Mouse (Mus musculus) brain, embryonic 14.5 days (tissue): Measurements from ENCODE around the gene Rhoa.

Experiments
- CTCF ChIP-seq: fragments of 200-500 bp; IDR thresholded peaks from 2 replicates; pipeline ENCODE4 v1.5.1; 2012; ENCODE audit warnings: inconsistent platforms, mild to moderate bottlenecking, moderate library complexity, borderline replicate concordance; ENCODE audit not compliant: insufficient read depth, insufficient read length; ENCODE audit errors: extremely low read depth
- POLR2A ChIP-seq: fragments of 200-500 bp; IDR thresholded peaks from 2 replicates; pipeline ENCODE4 v1.6.1; 2012; ENCODE audit warnings: mild to moderate bottlenecking, inconsistent platforms, borderline replicate concordance; ENCODE audit not compliant: poor library complexity, insufficient read depth, insufficient read length, severe bottlenecking; ENCODE audit errors: extremely low read depth

GRCm38 (mm10) chr9:108306571-108306980, 647 bp downstream of the Rhoa start:
- TF ChIP-seq POLR2A (no peak), CTCF (no peak)
